Comparison of ENCODE assay signal across 8 mouse cellular contexts in genomic region chr1:157536471-157536870, GRCm38 (mm10). TPM values are rescaled to one million over a fixed set of nuclear protein-coding genes. Genes with fewer than 3 reads are reported as not detected.
DNase-seq lines count a peak whose midpoint lies in the region; ATAC-seq lines count a peak whose summit lies in the region.

No protein-coding gene starts in this region.

- H3K27me3 ChIP-seq in forebrain, embryonic 14.5 days (replicated peaks; ENCODE audit: control insufficient read depth, insufficient read depth, low read length), result no peaks in the 10 kb centered on the region
- no peaks in the 10 kb centered on the region for H3K27me3 ChIP-seq in intestine, embryonic 14.5 days (replicated peaks; ENCODE audit: control insufficient read depth, insufficient read depth, low read length)
- no peaks in the 10 kb centered on the region for H3K27me3 ChIP-seq in lung, embryonic 16.5 days (ENCODE audit: control insufficient read depth, insufficient read depth, low read depth, low read length)

- no peaks in the 10 kb centered on the region for H3K36me3 ChIP-seq in forebrain, embryonic 14.5 days (ENCODE audit: control insufficient read depth, insufficient read depth, low read length)
- no peaks in the 10 kb centered on the region for H3K36me3 ChIP-seq in intestine, embryonic 14.5 days (ENCODE audit: control insufficient read depth, insufficient read depth, low read length)
- no peaks in the 10 kb centered on the region for H3K36me3 ChIP-seq in lung, embryonic 16.5 days (ENCODE audit: control insufficient read depth, insufficient read depth, low read length)

- no peak overlapping the region for H3K9ac ChIP-seq in forebrain, embryonic 14.5 days (ENCODE audit: low read length)
- no peak overlapping the region for H3K9ac ChIP-seq in intestine, embryonic 14.5 days (ENCODE audit: low read length)
- no peak overlapping the region for H3K9ac ChIP-seq in lung, embryonic 16.5 days (ENCODE audit: low read length)

- H3K4me3 ChIP-seq in forebrain, embryonic 14.5 days (ENCODE audit: low read depth, low read length), result no peak overlapping the region
- H3K4me3 ChIP-seq in intestine, embryonic 14.5 days (ENCODE audit: low read depth, low read length), result no peak overlapping the region
- H3K4me3 ChIP-seq in lung, embryonic 16.5 days (ENCODE audit: low read length), result no peak overlapping the region

- H3K4me2 ChIP-seq in forebrain, embryonic 14.5 days (ENCODE audit: low read length), result no peak overlapping the region
- no peak overlapping the region for H3K4me2 ChIP-seq in intestine, embryonic 14.5 days (ENCODE audit: low read length)
- H3K4me2 ChIP-seq in lung, embryonic 16.5 days (ENCODE audit: low read depth, low read length), result no peak overlapping the region

- WGBS in forebrain, embryonic 14.5 days, result 10% methylated on average over 6 of the region's 6 CpGs
- WGBS in intestine, embryonic 14.5 days, result 10% methylated on average over 6 of the region's 6 CpGs
- WGBS in lung, embryonic 16.5 days, result 11% methylated on average over 6 of the region's 6 CpGs

- DNase-seq in CD4-positive, CD25-positive, alpha-beta regulatory T cell, adult 2 months (ENCODE audit: low read depth, low spot score), result peak; percentile 34
- DNase-seq in thymus, postnatal 25 days, result peak; percentile 25
- DNase-seq in thymus, postnatal 14 days, result no peak
- peak; percentile 87 for DNase-seq in forebrain, embryonic 14.5 days (ENCODE audit: low spot score)
- DNase-seq in intestine, embryonic 14.5 days (ENCODE audit: low spot score), result peak; percentile 79
- peak; percentile 50 for DNase-seq in right cerebral cortex, postnatal 4 days

- H3K4me1 ChIP-seq in forebrain, embryonic 14.5 days (ENCODE audit: control insufficient read depth, insufficient read depth, low read length), result no peaks in the 10 kb centered on the region
- H3K4me1 ChIP-seq in intestine, embryonic 14.5 days (replicated peaks; ENCODE audit: control insufficient read depth, insufficient read depth, low read length), result no peaks in the 10 kb centered on the region
- H3K4me1 ChIP-seq in lung, embryonic 16.5 days (replicated peaks; ENCODE audit: control insufficient read depth, insufficient read depth, low read length), result no peaks in the 10 kb centered on the region

- no peak for ATAC-seq in CD4-positive, CD25-positive, alpha-beta regulatory T cell, adult 4 months
- ATAC-seq in forebrain, embryonic 14.5 days, result peak; percentile 73
- ATAC-seq in intestine, embryonic 14.5 days (replicated peaks; ENCODE audit: low FRiP score, low TSS enrichment, low read depth), result no peak
- ATAC-seq in lung, embryonic 16.5 days (ENCODE audit: low read depth), result 0 out of 2 replicates have a peak, but pooled peaks have one; percentile 17

- H3K9me3 ChIP-seq in forebrain, embryonic 14.5 days (replicated peaks; ENCODE audit: control insufficient read depth, low read length), result no peaks in the 10 kb centered on the region
- no peaks in the 10 kb centered on the region for H3K9me3 ChIP-seq in intestine, embryonic 14.5 days (ENCODE audit: control insufficient read depth, low read length)
- no peaks in the 10 kb centered on the region for H3K9me3 ChIP-seq in lung, embryonic 16.5 days (ENCODE audit: control insufficient read depth, low read length)

- no peak overlapping the region for H3K27ac ChIP-seq in forebrain, embryonic 14.5 days (ENCODE audit: low read depth, low read length)
- no peak overlapping the region for H3K27ac ChIP-seq in intestine, embryonic 14.5 days (ENCODE audit: low read depth)
- no peak overlapping the region for H3K27ac ChIP-seq in lung, embryonic 16.5 days (ENCODE audit: low read length)

RNA-seq across cellular contexts. Expression of gene Sec16b, which starts 29.9 kb away (rescaled TPM):
- polyA plus RNA-seq in CD4-positive, CD25-positive, alpha-beta regulatory T cell, adult 4 months (2017; shearing (Covaris generic)), result 1 to 10 TPM; 1.2 to 1.6 TPM
- 0.53 and 0.64 TPM in 2 replicates for polyA plus RNA-seq in forebrain, embryonic 14.5 days (2014; fragmentation: Nextera tagmentation; extraction: Ambion mirVana)
- polyA plus RNA-seq in intestine, embryonic 14.5 days (2014; fragmentation: Nextera tagmentation; extraction: Ambion mirVana), result 6.7 and 7.8 TPM in 2 replicates
- 2.5 and 3.0 TPM in 2 replicates for polyA plus RNA-seq in lung, embryonic 16.5 days (2015; fragmentation: Nextera tagmentation; extraction: Ambion mirVana)

Comparison
In these comparisons a context has a peak if more than half of its experiments do, and no peak if none do; other contexts are left out.
1. ATAC-seq: peak in forebrain, embryonic 14.5 days (single experiment) and lung, embryonic 16.5 days (single experiment); none in CD4-positive, CD25-positive, alpha-beta regulatory T cell, adult 4 months (single experiment) and intestine, embryonic 14.5 days (single experiment).